Mouse (Mus musculus) ES-E14 (cell line): ENCODE measurements around the gene Krt33b. TPM values are rescaled to one million over a fixed set of nuclear protein-coding genes. Genes with fewer than 3 reads are reported as not detected.

ENCODE experiments used
- DNase-seq: peaks from one replicate; pipeline ENCODE4 v3.0.0-alpha.2; 2013; ENCODE audit warnings: low read depth, low spot score
- H3K27ac ChIP-seq: 2 replicates; pipeline ENCODE4 v1.5.1; 2012; ENCODE audit warnings: low read depth, mild to moderate bottlenecking, low read length, moderate library complexity, mixed read lengths; ENCODE audit not compliant: poor library complexity, insufficient read depth, severe bottlenecking
- H3K36me3 ChIP-seq: 2 replicates; pipeline ENCODE4 v1.6.1; 2012; ENCODE audit warnings: mild to moderate bottlenecking, low read length, moderate library complexity, mixed read lengths; ENCODE audit not compliant: control insufficient read depth, poor library complexity, insufficient read depth, severe bottlenecking
- H3K4me1 ChIP-seq, 2 experiments: fragments of 150-350 bp in 1 of 2; sonication (generic) in 1 of 2; 2 replicates each; pipeline ENCODE4 v1.6.1; 2012; ENCODE audit warnings: low read length in 2 of 2, mild to moderate bottlenecking in 1 of 2, mixed read lengths in 1 of 2; ENCODE audit not compliant: control insufficient read depth in 2 of 2, insufficient read depth in 2 of 2, poor library complexity in 1 of 2
- H3K4me3 ChIP-seq, 2 experiments: fragments of 150-350 bp in 1 of 2; sonication (generic) in 1 of 2; 2 replicates each; pipeline ENCODE4 v1.5.1; 2012; ENCODE audit warnings: low read length in 2 of 2, low read depth in 1 of 2, mild to moderate bottlenecking in 1 of 2, mixed read lengths in 1 of 2; ENCODE audit not compliant: insufficient read depth in 1 of 2, poor library complexity in 1 of 2, severe bottlenecking in 1 of 2
- H3K9ac ChIP-seq: 2 replicates; pipeline ENCODE4 v1.6.1; 2012; ENCODE audit warnings: low read depth, mild to moderate bottlenecking, low read length, mixed read lengths; ENCODE audit not compliant: poor library complexity, insufficient read depth, severe bottlenecking
- H3K9me3 ChIP-seq: fragments of 150-350 bp; sonication (generic); 2 replicates; pipeline ENCODE4 v1.6.1; 2012; ENCODE audit warnings: low read depth, mild to moderate bottlenecking, low read length; ENCODE audit not compliant: control insufficient read depth, insufficient read depth
- CHD2 ChIP-seq: IDR thresholded peaks from 2 replicates; pipeline ENCODE4 v1.6.1; 2014; ENCODE audit warnings: mild to moderate bottlenecking, low read depth, low read length, inconsistent platforms
- HCFC1 ChIP-seq: IDR thresholded peaks from 2 replicates; pipeline ENCODE4 v1.6.1; 2012; ENCODE audit warnings: low read length, inconsistent platforms, borderline replicate concordance; ENCODE audit not compliant: insufficient read depth
- MAFK ChIP-seq: IDR thresholded peaks from 2 replicates; pipeline ENCODE4 v1.6.1; 2014; ENCODE audit warnings: mild to moderate bottlenecking, low read depth, low read length, inconsistent platforms; ENCODE audit not compliant: insufficient read depth
- ZC3H11A ChIP-seq: IDR thresholded peaks from 2 replicates; pipeline ENCODE4 v1.6.1; 2012; ENCODE audit warnings: low read depth, mild to moderate bottlenecking, inconsistent platforms, low read length, borderline replicate concordance
- ZNF384 ChIP-seq: IDR thresholded peaks from 2 replicates; pipeline ENCODE4 v1.6.1; 2012; ENCODE audit warnings: low read depth, low read length, inconsistent platforms
- in situ Hi-C, 2 experiments: fragments of 600-800 bp; cut with MboI; formaldehyde crosslinking; loops; one replicate each; pipeline ENCODE4 v1.15.1; 2025; ENCODE audit warnings: low sequenced_read_pairs in 2 of 2, inconsistent platforms in 1 of 2; ENCODE audit not compliant: unreplicated experiment in 2 of 2
- total RNA-seq: library from RNA; depleted of rRNA; stranded (reverse); fragments of 300-350 nt; gene quantifications from 2 replicates; pipeline ENCODE4 v1.2.3, GENCODE M21; 2012

Gene Krt33b
- total RNA-seq, 1 experiment, result not detected

DNA sequence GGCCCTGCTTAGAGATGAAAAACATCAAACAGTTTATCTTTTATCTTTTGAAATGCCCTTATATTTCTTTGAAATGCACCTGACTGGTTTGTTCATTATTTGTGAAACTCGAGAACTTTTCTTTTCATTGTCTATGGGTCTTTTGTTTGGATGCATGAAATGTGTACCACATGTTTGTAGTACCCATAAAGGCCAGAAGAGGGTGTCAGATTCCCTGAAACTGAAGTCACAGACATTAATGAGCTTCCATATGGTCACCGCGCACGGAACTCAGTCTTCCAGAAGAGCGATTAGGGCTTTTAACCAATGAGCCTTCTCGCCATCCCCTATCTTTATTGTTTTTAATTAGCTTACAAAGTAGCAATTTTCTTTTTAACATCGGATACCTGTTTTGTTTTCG is 29.2 kb upstream of the Krt33b start:
- peak; percentile 65 for DNase-seq

DNA sequence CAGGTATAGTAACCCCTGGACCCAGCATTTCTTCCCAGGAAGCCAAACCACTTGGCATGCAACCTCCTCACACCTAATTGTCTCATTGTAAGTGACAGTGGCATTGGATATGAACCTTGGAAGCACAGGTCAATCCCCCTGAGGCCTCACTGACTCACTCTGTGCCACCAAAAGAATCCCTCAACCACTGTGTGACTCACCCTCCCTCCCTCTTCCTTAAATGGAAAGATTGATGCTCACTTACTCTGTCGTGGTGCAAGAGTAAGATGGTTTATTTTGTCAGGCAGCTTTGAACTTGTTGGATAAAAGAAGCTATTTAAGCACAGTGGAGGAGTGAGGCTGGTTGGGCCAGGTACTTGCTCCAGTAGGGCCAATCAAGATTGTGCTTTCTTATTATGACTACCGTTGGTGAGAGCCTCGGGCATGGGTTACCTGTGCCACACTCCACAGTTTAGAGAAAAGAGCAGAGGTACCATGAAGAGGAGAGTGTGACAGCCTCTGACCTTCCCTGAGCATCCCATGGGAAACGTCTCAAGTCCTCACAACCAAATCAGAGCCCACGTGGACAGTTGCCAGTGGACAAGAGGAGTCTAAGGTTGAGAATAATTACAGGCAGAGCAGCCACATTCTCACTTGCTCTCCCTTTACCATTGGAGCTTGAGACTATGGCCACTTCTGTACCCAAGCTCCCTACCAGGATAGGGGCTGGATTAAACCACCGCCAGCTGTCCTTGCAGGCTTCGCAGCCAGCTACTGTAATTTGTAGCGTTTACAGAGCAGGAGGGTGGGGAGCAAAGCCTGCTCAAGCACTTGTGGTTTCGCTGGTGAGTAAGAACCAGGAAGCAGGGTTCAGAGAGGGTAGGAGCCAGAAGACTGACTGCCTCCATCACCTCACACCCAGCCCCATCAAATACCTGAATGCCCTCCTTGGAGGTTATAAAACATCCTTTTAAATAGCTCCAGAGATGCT is 26.3 kb upstream of the Krt33b start:
- no peaks in the 10 kb centered on the region for H3K4me1 ChIP-seq
- TF ChIP-seq ZNF384 (no peak), HCFC1 (no peak), MAFK (no peak), CHD2 (no peak)
- no peak overlapping the region for H3K9ac ChIP-seq
- no peaks in the 10 kb centered on the region for H3K9me3 ChIP-seq
- no peaks in the 10 kb centered on the region for H3K36me3 ChIP-seq
- no peak for DNase-seq
- no peak overlapping the region for H3K4me3 ChIP-seq
- in situ Hi-C loops, result no loop called here
- H3K27ac ChIP-seq, result no peak overlapping the region

More for the DNA sequence above, 29.2 kb upstream of the Krt33b start:
- Histone ChIP-seq H3K4me3 (no peak overlapping the region), H3K9ac (no peak overlapping the region), H3K4me1 (no peaks in the 10 kb centered on the region), H3K27ac (no peak overlapping the region), H3K36me3 (no peaks in the 10 kb centered on the region), H3K9me3 (no peaks in the 10 kb centered on the region)
- in situ Hi-C loops, result no loop called here
- TF ChIP-seq ZNF384 (no peak), ZC3H11A (peak; percentile 72)

DNA sequence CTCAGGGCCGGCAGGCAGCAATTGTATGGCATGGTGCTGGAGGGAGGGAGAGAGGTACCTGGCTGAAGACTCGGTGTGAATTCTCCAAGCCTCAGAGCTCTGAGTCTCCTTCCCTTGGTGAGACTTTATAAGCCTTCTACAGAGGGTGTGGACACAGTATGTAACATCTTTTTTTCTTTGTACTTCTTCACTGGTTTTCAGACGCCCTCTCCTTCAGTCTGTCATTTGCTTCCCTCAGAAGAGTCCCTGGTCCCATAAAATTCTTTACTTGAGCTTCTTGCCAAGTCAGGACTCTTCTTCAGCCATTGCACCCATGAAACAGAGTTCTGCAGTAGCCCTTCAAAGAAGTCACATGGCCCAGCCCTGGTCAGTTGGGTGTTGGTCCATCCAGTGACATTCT is 20.8 kb upstream of the Krt33b start, which contains the start of gene Krt31:
Krt31 (minus strand) TSS at position 101 of the 400 bp plus-strand sequence.
- H3K9ac ChIP-seq, result no peak within 1 kb of the TSS
- no peak for TF ChIP-seq HCFC1
- H3K4me3 ChIP-seq, result no peak within 1 kb of the TSS
- no peaks in the 10 kb centered on the region for H3K9me3 ChIP-seq
- H3K4me1 ChIP-seq, result no peaks in the 10 kb centered on the region
- H3K36me3 ChIP-seq, result no peaks in the 10 kb centered on the region
- no peak within 1 kb of the TSS for H3K27ac ChIP-seq
- no peak for DNase-seq
- in situ Hi-C loops, result no loop called here

DNA sequence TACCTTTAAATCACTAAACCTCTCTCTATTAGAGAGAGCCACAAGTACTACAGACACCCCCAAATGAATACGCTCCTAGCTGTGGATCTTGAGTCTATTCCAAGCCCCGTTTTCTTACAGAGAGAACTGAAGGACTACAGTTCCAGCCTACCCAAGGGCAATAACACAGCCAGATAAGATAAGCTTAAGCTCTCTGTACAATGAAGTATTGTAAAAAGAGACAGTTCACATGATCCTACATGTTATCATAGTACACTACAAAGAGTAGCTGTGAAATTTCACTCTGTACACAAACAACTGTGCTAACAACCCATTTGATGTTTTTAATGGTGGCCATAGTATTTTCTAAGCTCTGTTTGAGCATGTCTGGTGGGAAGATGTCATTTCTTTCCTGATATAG is 17.5 kb upstream of the Krt33b start:
- Histone ChIP-seq H3K9ac (no peak overlapping the region), H3K4me3 (no peak overlapping the region), H3K4me1 (no peaks in the 10 kb centered on the region), H3K9me3 (no peaks in the 10 kb centered on the region), H3K27ac (no peak overlapping the region), H3K36me3 (no peaks in the 10 kb centered on the region)
- TF ChIP-seq MAFK, result no peak
- DNase-seq, result no peak
- in situ Hi-C loops, result no loop called here

DNA sequence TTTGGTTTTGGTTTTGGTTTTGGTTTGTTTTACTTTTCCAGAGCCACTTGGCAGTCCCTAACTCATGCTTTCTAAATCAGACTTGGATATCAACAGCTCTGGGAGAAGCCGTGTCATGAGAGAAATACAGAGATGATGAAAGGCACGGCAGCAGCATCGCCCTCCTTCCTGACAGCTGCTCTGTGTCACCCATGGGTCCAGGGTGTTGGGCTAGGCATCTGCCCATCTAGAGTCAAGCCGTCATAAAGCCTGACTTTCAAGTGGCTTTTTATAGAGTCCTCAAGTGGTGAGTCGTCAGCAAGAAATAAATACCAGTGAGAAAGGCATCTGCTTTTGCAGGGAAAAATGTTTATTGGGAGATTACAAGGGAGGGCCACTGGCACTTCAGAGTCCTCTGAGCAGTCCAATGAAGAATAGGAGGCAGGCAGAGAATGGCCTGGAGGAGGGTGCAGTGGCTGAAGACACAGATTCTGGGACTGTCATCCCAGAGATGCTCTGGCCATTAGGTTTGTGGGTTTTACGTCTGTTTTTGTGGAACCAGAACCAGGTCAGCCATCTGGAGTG is 16.7 kb upstream of the Krt33b start:
- H3K27ac ChIP-seq, result no peak overlapping the region
- DNase-seq, result no peak
- no peaks in the 10 kb centered on the region for H3K9me3 ChIP-seq
- H3K9ac ChIP-seq, result no peak overlapping the region
- H3K36me3 ChIP-seq, result no peaks in the 10 kb centered on the region
- H3K4me1 ChIP-seq, result no peaks in the 10 kb centered on the region
- no peak overlapping the region for H3K4me3 ChIP-seq
- TF ChIP-seq MAFK, result no peak
- TF ChIP-seq ZC3H11A, result no peak
- TF ChIP-seq CHD2, result no peak
- no peak for TF ChIP-seq HCFC1
- no peak for TF ChIP-seq ZNF384
- in situ Hi-C loops, result no loop called here
